Mouse (Mus musculus) 416B (cell line): Measurements from ENCODE around the gene Ak7.

Source experiments
- DNase-seq: peaks from one replicate; pipeline ENCODE4 v3.0.0; 2011; ENCODE audit warnings: low read depth

Gene Ak7

DNA sequence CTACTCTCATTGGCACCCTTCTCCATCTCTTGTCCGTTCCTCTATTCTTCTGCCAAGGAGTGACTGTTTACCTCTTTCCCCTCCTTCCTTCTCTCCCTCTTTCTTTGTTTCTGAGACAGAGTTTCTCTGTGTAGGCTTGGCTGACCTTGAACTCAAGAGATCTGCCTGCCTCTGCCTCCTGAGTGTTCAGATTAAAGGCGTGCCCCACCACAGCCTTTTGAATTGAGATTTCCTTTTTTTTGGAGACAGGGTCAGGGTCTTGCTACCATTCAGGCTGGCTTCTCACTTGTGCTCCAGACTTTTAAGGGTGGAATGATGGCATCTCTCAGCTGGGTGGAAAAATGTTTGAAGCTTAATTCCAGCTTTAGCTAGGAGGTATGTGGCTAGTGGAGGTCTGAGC, 81.8 kb downstream of the Ak7 start:
- no peak for DNase-seq

- DNase-seq, result no peak
These were observed 84.1 kb downstream of the Ak7 start for GRCm38 (mm10) chr12:105789885-105790284.

DNA sequence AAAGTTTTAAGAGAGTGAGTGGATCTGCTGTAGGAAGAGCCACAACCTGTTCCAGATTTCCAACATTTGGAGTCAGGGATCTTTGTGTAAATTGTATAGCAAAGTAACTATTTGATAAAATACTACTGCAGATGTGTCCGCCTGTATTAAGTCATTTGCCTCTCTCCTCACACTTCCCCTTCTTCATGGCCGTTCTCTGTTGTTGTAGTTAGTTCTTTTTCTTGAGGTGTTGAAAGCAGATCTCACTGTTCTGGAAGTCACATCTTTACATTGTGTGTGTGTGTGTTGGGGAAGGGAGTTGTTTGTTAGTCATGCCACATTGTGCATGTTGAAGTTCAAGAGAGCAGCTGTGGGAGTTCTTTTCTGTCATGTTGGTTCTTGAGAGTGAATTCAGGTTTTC, 89.1 kb downstream of the Ak7 start:
- DNase-seq, result no peak

GRCm38 (mm10) chr12:105798001-105798400, 92.2 kb downstream of the Ak7 start:
- no peak for DNase-seq

DNA sequence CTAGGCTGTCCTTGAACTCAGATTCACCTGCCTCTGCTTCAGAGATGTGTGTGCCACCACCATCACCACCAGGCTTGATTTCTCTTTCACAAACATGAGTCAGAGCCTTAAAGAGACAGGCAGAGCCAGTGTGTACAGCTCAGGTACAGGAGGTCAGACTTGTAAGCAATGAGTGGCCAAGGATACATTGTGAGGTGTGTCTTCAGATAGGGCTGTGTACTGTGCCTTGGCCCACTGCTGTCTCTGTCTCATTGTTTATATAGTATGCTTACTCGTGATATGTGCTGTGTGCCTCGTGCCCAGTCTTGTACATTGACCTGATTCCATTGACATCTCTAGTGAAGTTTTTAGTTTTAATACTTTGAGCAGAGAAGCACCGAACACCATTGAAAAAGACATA, 100.0 kb downstream of the Ak7 start:
- no peak for DNase-seq

DNA sequence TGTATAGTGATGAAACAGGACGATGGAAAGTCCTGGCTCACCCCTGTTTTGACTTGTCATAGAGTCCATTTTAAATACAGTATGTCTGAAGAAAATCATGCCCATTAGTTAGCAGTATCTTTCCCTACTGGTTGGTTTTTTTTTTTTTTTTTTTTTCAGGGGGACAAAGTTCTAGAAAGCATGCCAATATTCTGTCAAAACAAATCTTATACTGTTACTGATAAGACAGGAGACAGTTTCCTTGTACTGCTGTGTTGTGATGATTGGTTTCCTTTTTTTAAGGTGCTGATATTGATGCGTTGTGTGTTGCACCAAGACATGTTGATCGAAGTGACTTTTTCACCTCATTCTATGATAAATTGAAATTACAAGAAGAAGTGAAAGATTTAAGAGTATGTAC, 100.4 kb downstream of the Ak7 start:
- no peak for DNase-seq

DNA sequence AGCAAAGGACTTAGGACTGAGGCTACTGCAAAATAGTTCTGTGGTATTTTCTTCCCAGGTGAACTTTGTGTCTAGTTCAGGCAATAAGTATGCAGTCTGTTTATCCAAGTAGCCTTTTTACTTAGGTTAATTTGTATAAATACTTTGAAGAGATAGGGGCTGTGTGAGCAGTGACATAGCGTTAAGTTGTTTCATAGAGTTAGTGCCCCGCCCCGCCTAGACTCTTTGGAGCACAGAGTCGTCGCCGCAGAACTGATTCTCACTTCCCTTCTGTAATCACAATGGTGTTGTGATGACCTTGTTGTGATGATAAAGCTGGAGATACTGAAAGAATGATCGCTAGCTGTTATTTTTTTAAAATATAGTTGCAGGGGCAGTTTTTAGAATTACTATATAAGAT, 101.6 kb downstream of the Ak7 start:
- DNase-seq, result no peak

DNA sequence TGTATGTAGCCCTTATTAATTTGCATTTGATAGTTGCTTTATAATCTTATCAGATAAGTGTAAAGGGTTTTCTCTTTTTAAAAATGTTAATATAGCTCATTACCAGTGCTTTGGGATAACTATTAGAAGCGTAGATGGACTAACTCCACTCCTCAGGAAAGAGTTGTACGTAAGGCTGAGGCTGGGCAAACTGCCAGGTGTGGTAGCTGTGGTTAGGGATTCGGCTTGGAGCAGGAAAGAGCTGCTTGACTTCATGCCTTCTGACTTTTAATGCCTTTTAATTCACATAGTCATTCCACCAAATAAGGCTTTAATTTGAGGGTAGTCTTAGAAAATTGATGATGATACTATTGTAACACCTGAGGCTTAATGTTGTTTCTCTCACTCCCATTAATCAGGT, 103.2 kb downstream of the Ak7 start:
- DNase-seq, result peak; percentile 79

DNA sequence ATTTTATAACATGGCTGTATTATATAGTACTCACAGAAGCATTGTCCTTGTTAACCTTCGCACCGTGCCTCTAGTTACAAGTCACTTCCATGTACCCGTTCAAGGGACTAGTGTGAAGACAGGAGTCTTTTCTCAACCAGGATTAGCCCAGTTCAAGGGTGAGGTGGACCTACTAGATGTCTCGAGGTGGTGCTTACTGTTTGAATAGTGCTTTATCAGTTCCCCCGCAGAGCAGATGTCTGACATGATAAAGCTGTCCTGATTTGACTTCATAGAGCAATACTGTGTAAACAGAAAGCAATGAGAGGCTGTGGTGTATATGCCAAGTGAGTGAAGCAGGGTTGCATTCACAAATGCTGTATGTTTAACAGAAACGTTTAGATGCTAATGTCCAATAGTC, 104.8 kb downstream of the Ak7 start:
- DNase-seq, result peak; percentile 36

DNA sequence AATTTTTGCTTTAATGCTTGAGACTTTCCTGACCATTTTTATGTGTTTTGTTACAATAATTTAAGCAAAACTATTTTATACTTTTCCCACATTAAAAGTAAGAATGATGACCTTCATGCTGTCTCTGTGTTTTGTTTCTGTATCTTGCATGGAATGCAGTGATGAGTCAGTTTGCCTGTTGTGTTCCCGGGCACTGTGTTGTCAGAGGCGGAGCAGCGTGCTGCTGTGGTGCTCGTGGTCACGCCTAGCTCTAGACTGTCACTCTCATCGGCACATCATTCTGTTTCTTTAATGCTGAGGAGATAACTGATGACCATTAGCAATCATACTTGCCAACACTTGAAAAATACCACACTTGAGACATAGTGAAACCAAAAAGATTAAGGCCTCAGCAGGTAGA, 108.2 kb downstream of the Ak7 start:
- no peak for DNase-seq

- no peak for DNase-seq
These were observed 117.7 kb downstream of the Ak7 start for GRCm38 (mm10) chr12:105823472-105823871.

GRCm38 (mm10) chr12:105824743-105825142, 119.0 kb downstream of the Ak7 start:
- no peak for DNase-seq

DNA sequence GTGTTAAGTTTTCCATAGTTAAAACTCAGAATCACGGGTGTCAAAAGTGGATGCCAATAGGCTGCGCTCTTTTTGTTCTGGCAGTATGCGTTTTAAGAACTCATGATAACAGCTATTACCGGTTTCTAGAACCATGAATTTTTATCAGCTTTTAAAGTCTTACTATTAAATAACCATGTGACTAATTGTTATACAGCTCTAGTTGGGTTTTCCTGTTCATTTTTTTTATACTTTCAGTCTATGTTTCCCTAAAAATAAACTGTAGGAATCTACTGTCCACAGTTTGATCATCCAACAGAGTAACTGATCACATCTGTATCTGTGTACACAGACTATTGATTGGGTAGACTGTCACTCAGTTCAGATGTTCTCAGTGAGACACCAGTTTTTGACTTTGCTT, 119.5 kb downstream of the Ak7 start:
- no peak for DNase-seq
